Mouse (Mus musculus) neural tube, embryonic 15.5 days (tissue): ENCODE data around the gene Zfp941. TPM values are rescaled to one million over a fixed set of nuclear protein-coding genes. Genes with fewer than 3 reads are reported as not detected.

Experiments used
- ATAC-seq: fragments of 200-750 bp; cut with Nextera tagmentation; 2 replicates; pipeline ENCODE4 v1.8.0; 2017; ENCODE audit warnings: mild to moderate bottlenecking, moderate TSS enrichment, moderate library complexity; ENCODE audit not compliant: low FRiP score
- H3K27ac ChIP-seq: fragments of 300-500 bp; sonication (generic); replicated peaks from 2 replicates; pipeline ENCODE4 v1.5.1; 2015; ENCODE audit warnings: mild to moderate bottlenecking, inconsistent platforms
- H3K27me3 ChIP-seq: fragments of 300-500 bp; sonication (generic); replicated peaks from 2 replicates; pipeline ENCODE4 v1.6.1; 2015; ENCODE audit warnings: inconsistent platforms
- H3K36me3 ChIP-seq: fragments of 300-500 bp; sonication (generic); 2 replicates; pipeline ENCODE4 v1.6.1; 2015; ENCODE audit warnings: inconsistent platforms
- H3K4me1 ChIP-seq: fragments of 300-500 bp; sonication (generic); 2 replicates; pipeline ENCODE4 v1.6.1; 2015; ENCODE audit warnings: inconsistent platforms
- H3K4me2 ChIP-seq: fragments of 300-500 bp; sonication (generic); 2 replicates; pipeline ENCODE4 v1.6.1; 2015; ENCODE audit warnings: inconsistent platforms, mild to moderate bottlenecking, moderate library complexity
- H3K4me3 ChIP-seq: fragments of 300-500 bp; sonication (generic); replicated peaks from 2 replicates; pipeline ENCODE4 v1.5.1; 2015; ENCODE audit warnings: mild to moderate bottlenecking, inconsistent platforms
- H3K9ac ChIP-seq: fragments of 300-500 bp; sonication (generic); replicated peaks from 2 replicates; pipeline ENCODE4 v1.6.1; 2015; ENCODE audit warnings: mild to moderate bottlenecking, inconsistent platforms
- H3K9me3 ChIP-seq: fragments of 300-500 bp; sonication (generic); replicated peaks from 2 replicates; pipeline ENCODE4 v1.6.1; 2016; ENCODE audit warnings: inconsistent platforms
- WGBS: fragments of 180-500 bp; shearing (Covaris S2); methylation state at CpG from one replicate; pipeline ENCODE4 v1.1.7; 2015; ENCODE audit warnings: mixed read lengths; 5-methylcytosine and 5-hydroxymethylcytosine counted together
- polyA plus RNA-seq: library from polyadenylated mRNA; unstranded; fragments of >200 nt; fragmentation: Nextera tagmentation; extraction: Ambion mirVana; gene quantifications from 2 replicates; pipeline ENCODE4 v1.2.1, GENCODE M21; 2015

The Zfp941 gene
- polyA plus RNA-seq, 1 experiment from 2014 or later, result 33.1 TPM

DNA sequence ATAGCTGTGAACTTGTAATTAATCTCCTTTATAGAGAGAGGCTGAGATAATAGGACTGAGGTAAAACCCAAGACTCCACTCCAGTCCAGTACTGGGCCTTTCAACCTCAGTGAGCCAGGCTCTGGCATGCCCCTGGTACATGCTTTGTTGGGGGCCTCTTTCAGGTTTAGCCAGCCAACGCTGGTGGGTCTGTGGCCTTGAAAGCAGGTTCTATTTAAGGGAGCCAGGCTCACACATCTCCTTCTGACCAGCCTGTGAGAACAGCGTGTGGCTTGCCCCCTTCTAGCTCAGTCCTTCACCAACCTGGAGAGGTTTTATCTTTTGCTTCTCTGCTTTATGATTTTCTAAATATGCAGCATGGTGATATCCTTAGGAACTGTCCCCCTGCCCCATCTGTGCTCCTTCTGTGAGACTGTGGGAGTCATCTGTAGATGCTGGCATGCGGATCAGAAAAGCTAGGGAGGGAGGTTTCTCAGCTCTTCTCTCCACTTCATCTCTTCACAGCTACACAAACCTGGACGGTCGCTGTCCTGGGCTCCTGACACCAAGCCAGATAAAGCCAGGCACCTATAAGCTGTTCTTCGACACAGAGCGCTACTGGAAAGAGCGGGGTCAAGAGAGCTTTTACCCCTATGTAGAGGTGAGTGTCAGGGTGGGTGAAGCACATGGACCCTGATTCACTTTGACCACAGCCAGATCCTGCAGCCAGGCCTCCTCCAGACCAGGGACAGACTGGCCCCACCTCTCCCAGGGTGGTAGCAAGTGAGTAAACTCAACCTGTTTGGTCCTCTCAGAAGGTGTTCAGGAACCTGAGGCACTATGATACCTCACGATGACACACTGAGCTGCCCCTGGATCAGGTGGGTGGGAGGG, 14.5 kb upstream of the Zfp941 start:
- Histone ChIP-seq H3K9ac (no peak overlapping the region), H3K27ac (no peak overlapping the region), H3K27me3 (peaks cover 14% of the 10 kb centered on the region), H3K4me1 (no peaks in the 10 kb centered on the region), H3K4me2 (no peak overlapping the region), H3K9me3 (no peaks in the 10 kb centered on the region), H3K36me3 (no peaks in the 10 kb centered on the region), H3K4me3 (no peak overlapping the region)
- WGBS, result 90% methylated on average over 9 of the region's 9 CpGs
- no peak for ATAC-seq

DNA sequence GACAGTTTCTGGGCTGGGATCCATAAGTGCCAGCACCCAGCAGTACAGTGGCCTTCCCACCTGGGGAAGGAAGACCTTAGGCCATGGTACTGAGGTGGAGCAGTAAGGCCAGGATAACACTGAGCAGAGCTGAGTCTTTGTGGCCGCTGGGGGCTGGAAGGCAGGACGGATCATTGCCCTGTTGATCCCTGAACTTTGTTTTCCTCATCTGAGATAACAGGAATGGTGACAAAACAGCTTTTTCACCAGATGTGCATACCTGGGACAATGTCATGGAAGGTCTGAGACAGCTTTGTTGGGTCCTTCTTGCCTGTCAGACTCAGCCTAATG, 13.7 kb upstream of the Zfp941 start:
- 83% methylated on average over 2 of the region's 2 CpGs for WGBS

DNA sequence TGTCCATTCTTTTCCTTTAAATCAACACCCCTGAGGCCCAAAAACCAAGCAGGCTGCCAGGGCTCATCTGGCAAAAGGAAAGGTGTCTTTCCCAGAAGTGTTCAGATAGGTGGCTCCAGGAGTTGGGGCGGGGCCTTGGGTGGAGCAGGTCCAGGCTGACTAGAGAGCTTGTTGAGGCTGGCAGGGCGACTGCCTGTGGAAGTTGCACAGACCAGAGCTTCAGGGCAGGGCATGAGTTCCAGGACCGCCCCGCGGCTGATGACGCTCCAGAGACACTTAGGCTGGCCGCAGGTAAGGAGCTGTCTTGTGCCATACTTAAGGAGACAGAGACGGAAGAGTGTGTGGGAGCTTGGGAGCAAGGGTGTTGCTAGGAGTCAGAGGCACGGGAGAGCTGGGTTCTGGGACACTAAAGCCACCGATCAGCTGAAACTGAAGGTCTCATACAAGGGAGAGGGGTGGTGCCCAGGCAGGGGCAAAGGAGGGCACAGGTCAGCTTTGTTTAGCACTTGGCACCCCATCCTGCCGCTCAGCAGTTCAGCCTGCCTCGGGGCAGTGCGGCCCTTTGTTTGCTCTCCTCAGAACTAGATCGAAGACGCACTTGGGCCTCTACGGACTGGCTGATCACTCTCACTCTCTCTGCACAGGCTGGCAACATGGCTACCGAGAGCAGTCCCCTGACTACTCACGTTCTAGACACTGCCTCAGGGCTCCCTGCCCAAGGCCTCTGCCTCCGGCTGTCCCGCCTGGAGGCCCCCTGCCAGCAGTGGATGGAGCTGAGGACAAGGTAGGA, 13.2 kb upstream of the Zfp941 start, which contains the start of gene Urah:
TSS of gene Urah (plus strand) at position 51 of the 790 bp plus-strand sequence.
- H3K4me1 ChIP-seq, result no peaks in the 10 kb centered on the region
- WGBS, result 51% methylated on average over 20 of the region's 20 CpGs
- no peaks in the 10 kb centered on the region for H3K9me3 ChIP-seq
- ATAC-seq, result no peak
- H3K4me3 ChIP-seq, result no peak within 1 kb of the TSS
- H3K27ac ChIP-seq, result no peak within 1 kb of the TSS
- H3K9ac ChIP-seq, result no peak within 1 kb of the TSS
- no peak within 1 kb of the TSS for H3K4me2 ChIP-seq
- H3K27me3 ChIP-seq, result 0 out of 2 replicates have a peak, but pooled peaks cover 2% of the 10 kb centered on the region
- no peaks in the 10 kb centered on the region for H3K36me3 ChIP-seq

More for the DNA sequence above, 13.7 kb upstream of the Zfp941 start:
- Histone ChIP-seq H3K9ac (no peak overlapping the region), H3K9me3 (no peaks in the 10 kb centered on the region), H3K4me3 (no peak overlapping the region), H3K36me3 (no peaks in the 10 kb centered on the region), H3K27me3 (peaks cover 7% of the 10 kb centered on the region), H3K4me1 (no peaks in the 10 kb centered on the region), H3K4me2 (no peak overlapping the region), H3K27ac (no peak overlapping the region)
- ATAC-seq, result no peak

DNA sequence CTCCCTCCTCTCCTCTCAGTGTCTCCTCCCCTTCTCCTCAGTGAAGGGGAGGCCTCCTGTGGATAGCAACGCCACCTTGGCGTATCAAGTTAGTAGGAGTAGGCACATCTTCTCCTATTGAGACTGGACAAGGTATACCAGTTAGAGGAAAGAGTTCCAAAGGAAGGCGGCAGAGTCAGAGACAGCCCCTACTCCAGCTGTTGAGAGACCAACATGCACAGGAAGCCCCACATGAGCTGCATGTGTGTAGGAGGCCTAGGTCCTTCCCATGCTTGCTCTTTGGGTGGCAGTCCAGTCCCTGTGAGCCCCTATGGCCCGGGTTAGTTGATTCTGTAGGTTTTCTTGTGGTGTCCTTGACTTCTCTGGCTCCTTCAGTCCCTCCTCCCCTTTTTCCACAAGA, 11.4 kb upstream of the Zfp941 start:
- no peak overlapping the region for H3K27ac ChIP-seq
- no peaks in the 10 kb centered on the region for H3K27me3 ChIP-seq
- no peaks in the 10 kb centered on the region for H3K36me3 ChIP-seq
- 84% methylated on average over 4 of the region's 4 CpGs for WGBS
- H3K9me3 ChIP-seq, result no peaks in the 10 kb centered on the region
- ATAC-seq, result no peak
- peaks cover 1% of the 10 kb centered on the region; the same call in 1 of the 2 replicates for H3K4me1 ChIP-seq
- no peak overlapping the region for H3K4me3 ChIP-seq
- no peak overlapping the region for H3K9ac ChIP-seq
- H3K4me2 ChIP-seq, result no peak overlapping the region

DNA sequence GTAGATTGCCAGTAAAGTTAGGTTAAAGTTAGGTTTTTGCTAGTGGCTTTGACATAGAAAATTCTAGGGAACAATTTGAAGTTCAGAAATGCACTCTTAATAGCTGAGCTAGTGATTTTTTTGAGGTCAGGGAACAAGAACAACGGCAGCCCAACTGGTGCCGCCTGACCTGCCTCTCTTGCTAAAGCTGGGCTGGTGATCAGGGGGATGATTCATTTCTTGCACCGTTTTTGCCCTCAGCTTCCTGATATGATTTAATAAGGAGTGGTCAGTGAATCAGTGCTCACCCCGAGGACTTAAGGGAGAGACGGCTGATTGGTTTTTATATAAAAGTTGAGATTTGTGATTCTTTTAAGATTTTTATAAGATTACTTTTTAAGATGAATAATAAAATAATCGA, 9.5 kb upstream of the Zfp941 start:
- H3K4me3 ChIP-seq, result no peak overlapping the region
- 73% methylated on average over 6 of the region's 6 CpGs for WGBS
- H3K27ac ChIP-seq, result no peak overlapping the region
- H3K4me1 ChIP-seq, result peaks cover 6% of the 10 kb centered on the region; the same call in 1 of the 2 replicates
- H3K9me3 ChIP-seq, result no peaks in the 10 kb centered on the region
- no peak for ATAC-seq
- no peak overlapping the region for H3K4me2 ChIP-seq
- no peak overlapping the region for H3K9ac ChIP-seq
- H3K27me3 ChIP-seq, result no peaks in the 10 kb centered on the region
- H3K36me3 ChIP-seq, result no peaks in the 10 kb centered on the region

DNA sequence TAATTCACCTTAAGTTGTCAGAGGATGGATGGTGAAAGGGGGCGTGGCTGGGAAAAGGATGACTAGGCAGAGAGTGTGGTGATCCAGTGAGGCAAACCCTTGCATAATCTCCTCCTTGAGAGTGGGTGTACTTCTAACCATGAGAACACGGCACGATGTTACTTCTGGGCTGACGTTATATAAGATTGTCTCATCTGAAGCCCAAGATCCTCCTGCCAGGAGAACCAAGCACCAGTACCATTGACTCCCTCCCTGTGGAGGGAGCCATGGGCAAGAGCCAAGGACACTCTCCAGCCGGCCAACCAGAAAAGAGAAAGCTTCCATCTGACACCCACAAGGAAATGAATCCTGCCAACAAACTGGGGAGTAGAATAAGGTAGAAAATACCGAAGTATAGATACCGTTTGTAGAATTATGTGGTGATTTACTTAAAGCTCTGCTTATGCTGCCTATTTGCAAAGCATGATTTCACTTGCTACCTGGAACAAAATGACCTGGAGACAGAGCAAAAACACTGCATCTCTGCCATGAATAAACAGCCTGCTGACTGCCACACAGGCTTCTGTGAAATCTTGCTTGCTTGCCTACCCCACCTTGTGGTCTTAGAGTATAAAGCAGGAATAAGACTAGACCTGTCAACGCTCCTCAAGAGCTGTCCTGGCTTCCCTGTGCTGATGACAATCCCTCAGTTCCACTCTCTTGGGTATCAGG, 6.3 kb upstream of the Zfp941 start:
- no peaks in the 10 kb centered on the region for H3K9me3 ChIP-seq
- no peak for ATAC-seq
- WGBS, result 48% methylated on average over 8 of the region's 8 CpGs
- peaks cover 6% of the 10 kb centered on the region; the same call in 1 of the 2 replicates for H3K4me1 ChIP-seq
- H3K27ac ChIP-seq, result peak overlapping the region; percentile 37; the same call in 1 of the 2 replicates
- H3K9ac ChIP-seq, result no peak overlapping the region
- H3K4me2 ChIP-seq, result 0 out of 2 replicates have a peak overlapping the region, but pooled peaks have one; percentile 7
- no peaks in the 10 kb centered on the region for H3K36me3 ChIP-seq
- no peak overlapping the region for H3K4me3 ChIP-seq
- H3K27me3 ChIP-seq, result no peaks in the 10 kb centered on the region

DNA sequence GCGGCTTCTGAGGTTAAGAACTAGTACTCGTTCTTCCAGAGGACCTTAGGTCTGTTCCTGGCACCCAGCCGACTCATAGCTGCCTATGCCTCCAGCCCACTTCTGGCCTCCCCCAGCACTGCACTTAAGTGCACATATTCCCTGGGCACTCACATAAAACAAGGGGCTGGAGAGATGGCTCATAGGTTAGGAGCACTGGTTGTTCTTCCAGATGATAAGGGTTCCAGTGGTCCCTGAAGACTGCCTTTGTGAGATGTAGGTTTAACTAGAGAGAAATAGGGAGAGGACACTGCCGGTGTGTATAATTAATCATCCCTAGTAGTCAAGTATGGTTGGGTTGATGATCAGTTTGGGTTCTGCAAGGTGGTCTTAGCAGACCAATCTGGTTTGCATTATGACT, 753 bp upstream of the Zfp941 start:
- WGBS, result 89% methylated on average over 4 of the region's 4 CpGs
- Histone ChIP-seq H3K36me3 (0 out of 2 replicates have a peak, but pooled peaks cover 2% of the 10 kb centered on the region), H3K27ac (no peak overlapping the region), H3K9me3 (no peaks in the 10 kb centered on the region), H3K4me1 (peaks cover 13% of the 10 kb centered on the region), H3K9ac (no peak overlapping the region), H3K4me2 (no peak overlapping the region), H3K4me3 (no peak overlapping the region), H3K27me3 (no peaks in the 10 kb centered on the region)
- no peak for ATAC-seq

DNA sequence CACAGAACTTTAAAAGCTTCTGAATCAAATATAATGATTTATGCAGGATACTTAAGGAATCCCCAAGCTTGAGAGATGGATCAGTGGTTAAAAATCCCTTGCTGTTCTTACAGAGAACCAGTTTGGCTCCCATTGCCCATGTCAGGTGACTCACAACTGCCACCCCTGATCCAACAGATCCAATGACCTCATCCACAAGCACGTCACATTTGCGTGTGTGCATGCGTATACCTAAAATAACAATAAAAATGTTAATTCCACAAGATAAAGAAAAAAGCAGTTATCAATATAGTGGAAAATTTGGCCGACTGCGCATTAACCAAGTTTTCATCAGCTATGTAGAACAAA, 699 bp downstream of the Zfp941 start:
- H3K4me2 ChIP-seq, result peak overlapping the region; percentile 61
- H3K27ac ChIP-seq, result peak overlapping the region; percentile 93
- peaks cover 22% of the 10 kb centered on the region for H3K4me1 ChIP-seq
- ATAC-seq, result peak; percentile 62
- H3K9ac ChIP-seq, result peak overlapping the region; percentile 75
- 27% methylated on average over 5 of the region's 5 CpGs for WGBS
- H3K4me3 ChIP-seq, result peak overlapping the region; percentile 66
- no peaks in the 10 kb centered on the region for H3K27me3 ChIP-seq
- H3K36me3 ChIP-seq, result peaks cover 6% of the 10 kb centered on the region; the same call in 1 of the 2 replicates
- no peaks in the 10 kb centered on the region for H3K9me3 ChIP-seq

DNA sequence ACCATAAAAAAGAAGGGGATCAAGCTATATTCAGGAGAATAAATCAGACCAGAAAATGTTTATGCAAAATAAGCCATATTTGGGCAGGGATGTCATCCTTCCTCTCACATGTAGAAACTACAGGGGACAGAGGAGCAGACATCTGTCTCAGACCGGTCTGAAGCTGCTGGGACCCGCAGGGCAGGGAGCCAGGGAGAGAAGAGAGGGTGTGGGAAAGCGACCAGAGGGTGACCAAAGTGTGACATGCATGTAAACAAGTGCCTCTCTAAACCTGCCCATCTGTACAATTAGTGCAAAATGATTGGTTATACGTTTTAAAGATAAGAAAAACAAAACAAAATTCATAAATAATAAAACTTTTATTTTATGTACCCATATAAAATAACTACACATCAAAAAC, 1.8 kb downstream of the Zfp941 start:
- Histone ChIP-seq H3K9me3 (no peaks in the 10 kb centered on the region), H3K27ac (no peak overlapping the region), H3K4me3 (no peak overlapping the region), H3K4me1 (peaks cover 22% of the 10 kb centered on the region), H3K9ac (no peak overlapping the region), H3K27me3 (no peaks in the 10 kb centered on the region), H3K4me2 (peak overlapping the region; percentile 39), H3K36me3 (peaks cover 6% of the 10 kb centered on the region; the same call in 1 of the 2 replicates)
- ATAC-seq, result no peak
- WGBS, result 60% methylated on average over 4 of the region's 4 CpGs

DNA sequence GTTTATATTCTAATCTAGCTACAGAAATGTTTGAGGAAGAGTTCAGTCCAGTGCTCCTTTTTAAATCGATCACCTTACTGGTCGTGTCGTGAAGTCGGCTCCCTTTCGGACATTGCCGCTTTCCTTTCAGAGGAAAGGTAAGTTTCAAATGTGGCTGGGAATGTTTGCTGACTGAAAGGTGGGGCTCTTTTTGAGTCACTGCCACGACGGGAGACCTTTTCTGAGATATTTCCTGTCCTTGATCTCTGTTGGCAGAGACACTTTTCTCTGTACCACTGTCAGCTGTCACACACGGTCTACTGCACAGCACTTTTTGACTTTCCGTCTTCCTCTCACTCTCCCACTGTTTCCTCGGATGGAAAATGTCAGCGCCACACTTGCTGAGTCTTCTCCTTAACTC, 9.1 kb downstream of the Zfp941 start:
- Histone ChIP-seq H3K9ac (no peak overlapping the region), H3K9me3 (no peaks in the 10 kb centered on the region), H3K4me3 (no peak overlapping the region), H3K27ac (no peak overlapping the region), H3K27me3 (no peaks in the 10 kb centered on the region), H3K4me1 (peaks cover 8% of the 10 kb centered on the region), H3K36me3 (peaks cover 38% of the 10 kb centered on the region), H3K4me2 (no peak overlapping the region)
- ATAC-seq, result no peak
- 92% methylated on average over 12 of the region's 12 CpGs for WGBS

DNA sequence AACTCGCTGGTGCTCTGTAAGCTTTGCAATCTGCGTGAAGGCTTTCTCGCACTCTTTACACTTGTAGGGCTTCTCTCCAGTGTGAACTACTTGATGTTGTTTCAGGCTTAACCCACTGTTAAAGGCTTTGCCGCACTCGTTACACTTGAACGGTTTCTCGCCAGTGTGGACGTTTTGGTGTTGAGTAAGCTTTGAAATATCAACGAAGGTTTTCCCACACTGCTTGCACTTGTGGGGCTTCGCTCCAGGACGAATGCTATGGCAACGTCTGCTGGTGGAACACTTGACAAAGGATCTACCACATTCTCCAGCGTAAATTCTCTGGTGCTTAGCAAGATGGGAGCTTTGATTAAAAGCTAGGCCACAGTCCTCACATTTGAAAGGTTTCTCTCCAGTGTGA, 10.3 kb downstream of the Zfp941 start:
- Histone ChIP-seq H3K27me3 (no peaks in the 10 kb centered on the region), H3K4me3 (no peak overlapping the region), H3K9me3 (no peaks in the 10 kb centered on the region), H3K9ac (no peak overlapping the region), H3K4me2 (no peak overlapping the region), H3K36me3 (peaks cover 44% of the 10 kb centered on the region), H3K4me1 (no peaks in the 10 kb centered on the region), H3K27ac (peak overlapping the region; percentile 45; the same call in 1 of the 2 replicates)
- ATAC-seq, result no peak; the same call in 1 of the 2 replicates
- WGBS, result 82% methylated on average over 13 of the region's 13 CpGs
